Mouse (Mus musculus): ENCODE data around the gene Fbxl17. TPM values are rescaled to one million over a fixed set of nuclear protein-coding genes. Genes with fewer than 3 reads are reported as not detected.

Gene Fbxl17
- total RNA-seq, 2 experiments from 2014 or later = 3.7 to 5.2 TPM

DNA sequence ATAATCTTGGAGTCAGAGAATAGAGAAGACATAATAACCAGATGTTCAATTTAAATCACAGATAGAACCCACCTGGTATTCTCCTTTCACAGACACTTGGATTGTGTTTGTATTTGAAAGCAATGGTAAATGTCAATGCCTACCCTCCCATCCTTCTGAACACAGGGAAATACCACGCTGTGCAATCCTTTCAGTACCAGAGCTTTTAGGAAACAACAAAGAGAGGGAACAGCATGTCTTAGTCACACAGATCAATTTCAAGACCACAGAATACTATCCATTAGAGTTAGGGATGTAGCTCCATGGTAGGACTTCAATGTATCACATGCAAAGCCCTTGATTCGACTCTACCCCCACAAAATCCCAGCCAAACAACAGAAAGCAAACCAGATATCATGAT lies 148.1 kb downstream of the Fbxl17 start:
- ATAC-seq (replicated peaks; ENCODE audit: low FRiP score, low TSS enrichment, poor library complexity, severe bottlenecking) = no peak

- ATAC-seq (replicated peaks; ENCODE audit: low FRiP score, low TSS enrichment, poor library complexity, severe bottlenecking) = no peak
Observed at GRCm38 (mm10) chr17:63350876-63351509, 148.8 kb downstream of the Fbxl17 start.

DNA sequence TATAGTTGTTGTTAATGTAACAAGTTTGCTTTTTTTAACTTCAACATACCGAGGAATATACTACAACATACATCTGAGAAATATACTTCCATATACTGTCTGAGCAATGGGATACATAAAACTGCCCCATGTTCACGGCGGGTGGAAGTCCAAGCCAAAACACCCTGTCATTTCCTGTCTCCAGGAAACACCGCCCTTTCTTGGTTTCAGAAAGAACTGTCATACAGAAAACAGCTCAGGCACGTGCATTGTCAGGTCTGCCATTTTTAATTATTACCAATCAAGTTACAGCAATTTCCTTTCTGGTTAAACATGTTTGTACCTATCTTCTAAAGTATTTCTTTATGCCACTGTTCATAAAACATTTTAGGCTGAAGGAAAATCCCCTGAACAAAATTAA lies 155.7 kb downstream of the Fbxl17 start:
- ATAC-seq (replicated peaks; ENCODE audit: low FRiP score, low TSS enrichment, poor library complexity, severe bottlenecking) = no peak

DNA sequence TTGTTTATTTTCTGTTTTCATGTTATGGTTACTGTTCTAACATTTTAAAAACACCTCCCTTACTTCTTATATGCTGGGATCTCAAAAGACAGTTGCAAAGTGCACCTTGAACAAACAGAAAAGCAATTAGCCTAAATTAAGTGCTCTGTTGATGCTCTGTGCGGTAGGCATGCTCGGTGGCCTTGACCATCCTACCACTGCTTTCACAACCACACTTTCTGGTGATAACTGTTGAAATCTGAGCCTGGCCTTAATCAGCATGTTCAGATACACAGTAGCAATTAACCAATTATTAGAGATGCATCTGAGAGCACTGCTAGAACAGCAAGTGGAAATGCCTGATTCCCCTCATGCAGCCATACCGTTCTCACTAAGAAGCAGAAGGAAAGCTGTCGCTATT lies 156.7 kb downstream of the Fbxl17 start:
- no peak for ATAC-seq (replicated peaks; ENCODE audit: low FRiP score, low TSS enrichment, poor library complexity, severe bottlenecking)

GRCm38 (mm10) chr17:63342440-63342839 lies 157.4 kb downstream of the Fbxl17 start:
- no peak for ATAC-seq (replicated peaks; ENCODE audit: low FRiP score, low TSS enrichment, poor library complexity, severe bottlenecking)

- no peak for ATAC-seq (replicated peaks; ENCODE audit: low FRiP score, low TSS enrichment, poor library complexity, severe bottlenecking)
Observed at GRCm38 (mm10) chr17:63341203-63341602, 158.6 kb downstream of the Fbxl17 start.

GRCm38 (mm10) chr17:63328888-63329287 lies 170.9 kb downstream of the Fbxl17 start:
- no peak for ATAC-seq (replicated peaks; ENCODE audit: low FRiP score, low TSS enrichment, poor library complexity, severe bottlenecking)

GRCm38 (mm10) chr17:63326227-63326626 lies 173.6 kb downstream of the Fbxl17 start:
- ATAC-seq (replicated peaks; ENCODE audit: low FRiP score, low TSS enrichment, poor library complexity, severe bottlenecking) = no peak

- ATAC-seq (replicated peaks; ENCODE audit: low FRiP score, low TSS enrichment, poor library complexity, severe bottlenecking) = no peak
Observed at GRCm38 (mm10) chr17:63324672-63325071, 175.1 kb downstream of the Fbxl17 start.

DNA sequence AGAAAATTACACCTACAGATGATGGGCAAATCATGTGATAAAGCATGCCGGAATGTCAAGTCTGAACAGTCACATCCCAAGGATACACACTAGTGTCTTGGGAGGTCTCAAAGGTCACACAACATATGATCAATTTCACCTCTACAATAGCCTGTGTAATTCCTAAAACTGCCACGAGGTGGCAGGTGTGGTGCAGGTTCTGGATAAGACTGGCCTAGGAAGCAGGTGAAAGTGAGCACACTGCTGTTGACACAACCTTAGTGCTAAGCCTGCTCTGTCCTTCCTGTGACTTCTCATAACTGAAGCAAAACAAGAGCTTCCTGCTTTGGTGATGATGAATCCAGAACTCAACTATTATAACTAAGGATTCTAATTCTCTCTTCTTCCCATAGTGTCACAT lies 175.8 kb downstream of the Fbxl17 start:
- peak; percentile 86 for ATAC-seq (replicated peaks; ENCODE audit: low FRiP score, low TSS enrichment, poor library complexity, severe bottlenecking)

DNA sequence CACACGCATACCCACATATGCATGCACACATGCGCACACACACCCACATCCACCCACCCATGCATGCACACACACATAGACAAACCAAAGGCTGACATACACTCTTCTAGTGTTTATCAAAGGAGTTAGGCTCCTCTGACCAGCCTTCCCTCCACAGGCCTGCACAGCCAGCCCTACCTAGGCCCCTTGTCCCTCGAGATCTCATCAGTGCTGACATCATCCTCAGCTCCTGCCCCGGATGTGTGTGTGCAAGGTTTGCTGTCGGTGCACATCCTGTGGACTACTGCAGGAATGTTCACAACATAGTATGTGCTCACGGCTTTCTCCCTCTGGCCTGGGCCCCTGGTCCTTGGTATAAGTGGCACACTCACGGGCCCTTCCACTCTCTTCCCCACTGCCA lies 177.0 kb downstream of the Fbxl17 start:
- ATAC-seq (replicated peaks; ENCODE audit: low FRiP score, low TSS enrichment, poor library complexity, severe bottlenecking) = no peak

GRCm38 (mm10) chr17:63321290-63321689 lies 178.5 kb downstream of the Fbxl17 start:
- ATAC-seq (replicated peaks; ENCODE audit: low FRiP score, low TSS enrichment, poor library complexity, severe bottlenecking) = 0 out of 2 replicates have a peak, but pooled peaks have one; percentile 16

- no peak for ATAC-seq (replicated peaks; ENCODE audit: low FRiP score, low TSS enrichment, poor library complexity, severe bottlenecking)
Observed at GRCm38 (mm10) chr17:63317518-63317917, 182.3 kb downstream of the Fbxl17 start.

- ATAC-seq (replicated peaks; ENCODE audit: low FRiP score, low TSS enrichment, poor library complexity, severe bottlenecking) = no peak
Observed at GRCm38 (mm10) chr17:63315646-63316480, 184.0 kb downstream of the Fbxl17 start.

GRCm38 (mm10) chr17:63312804-63313203 lies 187.0 kb downstream of the Fbxl17 start:
- ATAC-seq (replicated peaks; ENCODE audit: low FRiP score, low TSS enrichment, poor library complexity, severe bottlenecking) = peak; percentile 81

- ATAC-seq (replicated peaks; ENCODE audit: low FRiP score, low TSS enrichment, poor library complexity, severe bottlenecking) = peak; percentile 97
Observed at GRCm38 (mm10) chr17:63312330-63312729, 187.5 kb downstream of the Fbxl17 start.

- 0 out of 2 replicates have a peak, but pooled peaks have one; percentile 12 for ATAC-seq (replicated peaks; ENCODE audit: low FRiP score, low TSS enrichment, poor library complexity, severe bottlenecking)
Observed at GRCm38 (mm10) chr17:63311613-63312012, 188.2 kb downstream of the Fbxl17 start.

DNA sequence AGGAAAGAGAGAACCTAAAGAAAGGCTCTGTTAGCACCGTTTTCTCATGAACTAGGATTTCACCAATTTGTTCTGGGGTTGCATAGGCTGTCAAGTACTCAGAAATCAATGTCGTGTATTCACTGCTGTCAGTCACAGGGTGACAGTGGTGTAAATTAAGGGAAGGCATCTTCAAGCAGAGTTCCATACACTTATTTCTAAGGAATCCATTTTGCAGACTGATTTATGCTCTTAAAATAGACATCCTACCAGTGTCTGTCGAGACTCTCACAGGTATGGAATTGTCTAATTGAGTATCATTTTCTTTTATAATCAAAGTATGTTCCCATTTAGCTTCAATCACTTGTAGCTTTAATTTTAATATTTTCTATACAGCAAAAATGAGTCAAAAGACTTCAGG lies 189.8 kb downstream of the Fbxl17 start:
- no peak for ATAC-seq (replicated peaks; ENCODE audit: low FRiP score, low TSS enrichment, poor library complexity, severe bottlenecking)

DNA sequence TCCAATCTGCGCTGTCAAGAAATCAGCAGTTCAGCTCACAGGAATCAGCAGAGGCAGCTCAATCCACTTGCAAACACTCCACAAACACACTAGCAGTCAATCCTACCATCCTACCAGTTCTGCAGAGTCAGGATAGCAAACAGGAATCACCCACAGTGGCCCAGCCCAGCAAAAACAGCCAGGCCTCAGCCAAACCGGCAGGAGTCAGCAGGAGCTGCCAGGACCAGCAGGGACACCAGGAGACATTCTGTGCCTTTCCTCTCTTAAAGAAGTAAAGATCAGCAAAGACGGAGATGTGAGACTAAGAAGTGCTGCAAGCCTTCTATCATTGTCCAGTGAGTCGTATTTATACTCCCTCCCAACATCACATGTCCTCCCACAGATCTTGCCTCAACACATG lies 196.0 kb downstream of the Fbxl17 start:
- ATAC-seq (replicated peaks; ENCODE audit: low FRiP score, low TSS enrichment, poor library complexity, severe bottlenecking) = no peak

DNA sequence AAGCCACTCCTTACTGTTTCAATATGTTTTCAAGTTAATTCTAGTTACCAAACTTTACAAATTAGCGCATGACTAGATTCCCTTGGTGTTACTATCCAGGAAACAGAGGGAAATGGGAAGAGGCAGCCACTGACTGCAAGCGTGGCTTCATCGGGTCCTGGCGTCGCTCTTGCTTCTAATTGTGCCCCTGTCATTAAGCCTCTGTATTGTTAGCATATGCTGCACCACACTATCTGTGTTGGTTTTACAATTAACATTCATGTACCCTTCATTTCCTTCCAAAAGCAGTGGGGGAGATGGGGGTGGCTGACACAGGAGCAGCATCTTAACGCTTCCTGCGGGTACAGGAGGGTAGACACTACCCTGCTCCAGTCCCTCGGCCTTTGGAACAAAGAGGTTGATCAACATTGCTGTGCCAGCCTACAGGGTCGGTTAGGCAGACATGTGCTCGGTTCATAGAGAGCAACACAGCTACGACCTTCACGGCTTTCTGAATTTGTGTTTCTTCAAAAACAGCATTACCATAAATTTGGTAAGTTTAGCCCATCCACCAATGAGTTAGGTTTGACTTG lies 197.9 kb downstream of the Fbxl17 start:
- no peak for ATAC-seq (replicated peaks; ENCODE audit: low FRiP score, low TSS enrichment, poor library complexity, severe bottlenecking)

DNA sequence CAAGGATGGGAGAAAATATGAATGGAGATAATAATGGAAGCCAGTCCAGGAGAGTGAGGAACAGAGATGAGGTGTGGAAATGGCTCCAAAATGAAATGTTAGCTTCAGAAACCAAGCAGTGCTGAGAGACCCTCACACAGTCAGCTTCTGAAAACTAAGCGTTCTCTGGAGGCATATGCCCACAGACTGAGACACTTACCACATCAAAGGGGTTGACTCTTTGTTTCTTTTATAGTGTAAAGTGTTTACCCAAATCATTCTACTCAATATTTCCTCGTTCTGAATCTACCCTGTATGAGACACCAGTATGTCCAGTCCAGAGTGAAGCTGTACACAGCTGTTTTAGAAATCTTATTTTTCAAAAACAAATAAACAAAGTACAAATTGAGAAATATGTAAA lies 204.3 kb downstream of the Fbxl17 start:
- ATAC-seq (replicated peaks; ENCODE audit: low FRiP score, low TSS enrichment, poor library complexity, severe bottlenecking) = no peak
